Mouse (Mus musculus): Measurements from ENCODE around the gene Kif13a.

GRCm38 (mm10) chr13:46863169-46863748 is 66.4 kb downstream of the Kif13a start:
- TF ChIP-seq CTCF (IDR thresholded peaks at IDR 0.05; ENCODE audit: control insufficient read depth, insufficient read depth, insufficient replicate concordance, low read depth, low read length) (no peak), POLR2A (IDR thresholded peaks at IDR 0.05; ENCODE audit: control insufficient read depth, low read depth, low read length) (no peak)

Measured in testis, adult 2 months (tissue).